Comparison of ENCODE assay signal across 8 mouse cellular contexts in the genomic region with DNA sequence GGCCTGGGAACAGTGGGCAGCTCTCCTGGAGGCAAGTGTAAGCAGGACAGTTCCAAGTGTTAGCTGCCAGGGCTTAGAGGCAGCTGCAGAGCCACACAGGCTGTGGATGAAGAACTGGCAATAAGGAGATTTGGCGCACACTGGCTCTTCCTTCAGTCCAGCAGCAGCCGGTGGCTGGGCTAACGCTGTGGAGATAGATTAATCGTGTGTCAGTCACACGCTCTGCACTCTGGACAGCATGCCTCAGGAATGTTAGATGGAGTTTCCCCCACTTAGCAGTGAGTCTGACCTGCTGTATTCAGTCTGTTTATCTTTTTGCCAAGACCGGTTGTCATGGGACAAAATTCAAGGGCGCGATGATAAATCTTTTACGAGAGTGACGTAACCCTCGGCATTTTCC. TPM values are rescaled to one million over a fixed set of nuclear protein-coding genes. Genes with fewer than 3 reads are reported as not detected.
DNase-seq lines count a peak whose midpoint lies in the region; ATAC-seq and TF ChIP-seq lines count a peak whose summit lies in the region.

No protein-coding gene starts in this region.

- TF ChIP-seq POLR2A in cerebellum, adult 2 months (IDR thresholded peaks at IDR 0.05; ENCODE audit: borderline replicate concordance, insufficient read depth, low read length) = no peak
- TF ChIP-seq POLR2A in brain, embryonic 14.5 days (IDR thresholded peaks at IDR 0.05; ENCODE audit: borderline replicate concordance, extremely low read depth, insufficient read depth, insufficient read length, poor library complexity, severe bottlenecking) = no peak

- H3K4me3 ChIP-seq in cerebellum, adult 2 months (replicated peaks; ENCODE audit: insufficient read depth, low read depth, low read length) = no peak overlapping the region
- no peak overlapping the region for H3K4me3 ChIP-seq in heart, embryonic 13.5 days
- no peak overlapping the region for H3K4me3 ChIP-seq in midbrain, embryonic 12.5 days

- no peaks in the 10 kb centered on the region for H3K36me3 ChIP-seq in heart, embryonic 13.5 days
- H3K36me3 ChIP-seq in midbrain, embryonic 12.5 days = no peaks in the 10 kb centered on the region

- H3K9ac ChIP-seq in heart, embryonic 13.5 days = peak overlapping the region; percentile 56; the same call in 1 of the 2 replicates
- H3K9ac ChIP-seq in midbrain, embryonic 12.5 days (replicated peaks) = no peak overlapping the region

- H3K27me3 ChIP-seq in cerebellum, adult 2 months (ENCODE audit: control insufficient read depth, insufficient read depth, low read length) = no peaks in the 10 kb centered on the region
- H3K27me3 ChIP-seq in heart, embryonic 13.5 days (replicated peaks) = no peaks in the 10 kb centered on the region
- H3K27me3 ChIP-seq in midbrain, embryonic 12.5 days = no peaks in the 10 kb centered on the region

- H3K9me3 ChIP-seq in heart, embryonic 13.5 days = no peaks in the 10 kb centered on the region
- H3K9me3 ChIP-seq in midbrain, embryonic 12.5 days = no peaks in the 10 kb centered on the region

- no peak overlapping the region for H3K27ac ChIP-seq in cerebellum, adult 2 months (ENCODE audit: insufficient read depth, low read length)
- peak overlapping the region; percentile 75 for H3K27ac ChIP-seq in heart, embryonic 13.5 days (replicated peaks)
- H3K27ac ChIP-seq in midbrain, embryonic 12.5 days (replicated peaks) = no peak overlapping the region

- H3K4me1 ChIP-seq in cerebellum, adult 2 months (ENCODE audit: control insufficient read depth, insufficient read depth, low read length) = no peaks in the 10 kb centered on the region; the same call in 1 of the 2 replicates
- H3K4me1 ChIP-seq in heart, embryonic 13.5 days = peaks cover 73% of the 10 kb centered on the region
- peaks cover 32% of the 10 kb centered on the region for H3K4me1 ChIP-seq in midbrain, embryonic 12.5 days

- TF ChIP-seq CTCF in cerebellum, adult 2 months (IDR thresholded peaks at IDR 0.05; ENCODE audit: borderline replicate concordance, insufficient read depth, low read depth, low read length) = no peak
- no peak for TF ChIP-seq CTCF in brain, embryonic 14.5 days (IDR thresholded peaks at IDR 0.05; ENCODE audit: borderline replicate concordance, extremely low read depth, insufficient read depth, insufficient read length)

- peak; percentile 69; the same call in 1 of the 2 replicates for ATAC-seq in heart, embryonic 13.5 days (ENCODE audit: extremely low read depth, insufficient number of reproducible peaks, low FRiP score, low TSS enrichment)
- peak; percentile 44 for ATAC-seq in midbrain, embryonic 12.5 days (ENCODE audit: low FRiP score, low read depth)

- 39% methylated on average over 11 of the region's 11 CpGs for WGBS in cerebellum, adult 2 months
- WGBS in heart, embryonic 13.5 days = 11% methylated on average over 11 of the region's 11 CpGs
- WGBS in midbrain, embryonic 12.5 days = 61% methylated on average over 11 of the region's 11 CpGs

- peak overlapping the region; percentile 47 for H3K4me2 ChIP-seq in heart, embryonic 13.5 days
- H3K4me2 ChIP-seq in midbrain, embryonic 12.5 days (replicated peaks) = no peak overlapping the region

- DNase-seq in cerebellum, postnatal 14 days = peak; percentile 37 to 47
- DNase-seq in cerebellum, adult 2 months = no peak
- peak; percentile 76 for DNase-seq in brain, embryonic 14.5 days (ENCODE audit: low read depth)
- DNase-seq in kidney, postnatal 14 days = peak; percentile 66
- no peak for DNase-seq in frontal cortex, postnatal 14 days (ENCODE audit: low spot score in 2 of 2)
- no peak for DNase-seq in thymus, postnatal 0 days (ENCODE audit: low spot score)

RNA-seq across cellular contexts. Expression of a gene that starts 35.9 kb away (rescaled TPM):
- polyA plus RNA-seq in cerebellum, adult 2 months (2012; rRNA removed) = 32.7 and 33.0 TPM in 2 replicates
- 16.0 and 20.6 TPM in 2 replicates for polyA plus RNA-seq in brain, embryonic 14.5 days (2012; rRNA removed)
- polyA plus RNA-seq in heart, embryonic 13.5 days (2015; fragmentation: Nextera tagmentation; extraction: Ambion mirVana) = 7.5 and 8.5 TPM in 2 replicates
- polyA plus RNA-seq in midbrain, embryonic 12.5 days (2016; fragmentation: Nextera tagmentation; extraction: Ambion mirVana) = 21.3 and 23.4 TPM in 2 replicates
- 8.0 and 8.2 TPM in 2 replicates for polyA plus RNA-seq in thymus, postnatal 0 days (2015; fragmentation: Nextera tagmentation; extraction: Ambion mirVana)

Comparison
In these comparisons a context has a peak if more than half of its experiments do, and no peak if none do; other contexts are left out.
1. DNase-seq: peak in cerebellum, postnatal 14 days (2 of 2), brain, embryonic 14.5 days (single experiment) and kidney, postnatal 14 days (single experiment); none in cerebellum, adult 2 months (0 of 2), frontal cortex, postnatal 14 days (0 of 2) and thymus, postnatal 0 days (single experiment).